Mouse (Mus musculus): Measurements from ENCODE around the gene Plpp7. TPM values are rescaled to one million over a fixed set of nuclear protein-coding genes. Genes with fewer than 3 reads are reported as not detected.

The Plpp7 gene
- total and polyA plus RNA-seq, 3 experiments: 0.25 TPM; not detected in 2

DNA sequence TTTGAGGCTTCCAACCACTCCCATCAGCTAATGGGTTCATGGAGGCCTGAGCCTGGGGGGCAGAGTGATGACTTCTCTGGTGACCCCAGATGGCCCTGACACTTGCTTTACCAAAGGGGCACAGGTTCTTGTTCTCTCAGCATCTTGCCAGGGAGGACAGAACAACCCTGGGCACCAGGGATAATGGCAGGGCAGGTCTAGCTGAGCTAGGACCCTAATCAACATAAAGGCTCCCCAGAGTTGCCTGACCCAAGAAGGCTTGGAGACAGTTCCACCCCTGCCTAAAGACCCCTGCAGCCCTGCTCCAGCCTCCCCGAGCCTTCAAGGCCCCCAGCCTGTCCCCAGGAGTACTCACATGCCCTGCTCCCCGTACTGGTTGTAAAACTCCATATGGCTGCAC, 13.1 kb upstream of the Plpp7 start:
- Histone ChIP-seq H3K27me3 (replicated peaks) (peaks cover 26% of the 10 kb centered on the region), H3K9ac (ENCODE audit: insufficient read depth, low read depth) (no peak overlapping the region), H3K79me2 (replicated peaks; ENCODE audit: control insufficient read depth, extremely low read depth, insufficient read depth, poor library complexity, severe bottlenecking) (no peaks in the 10 kb centered on the region), H3K27ac (ENCODE audit: insufficient read depth, low read depth) (no peak overlapping the region), H3K4me1 (ENCODE audit: control insufficient read depth in 1 of 2, insufficient read depth in 2 of 2) (peaks cover 12 to 37% of the 10 kb centered on the region in 2 experiments), H3K9me3 (replicated peaks; ENCODE audit: low read length) (peaks cover 9% of the 10 kb centered on the region), H3K4me3 (replicated peaks in 1 of 3; ENCODE audit: low read depth in 2 of 3, low read length in 2 of 3, poor library complexity in 1 of 3) (no peak overlapping the region), H3K36me3 (replicated peaks in 1 of 2; ENCODE audit: control insufficient read depth in 1 of 2, insufficient read depth in 1 of 2, low read length in 1 of 2) (no peaks in the 10 kb centered on the region), H3K4me2 (ENCODE audit: insufficient read depth, low read depth, poor library complexity, severe bottlenecking) (no peak overlapping the region)
- DNase-seq (ENCODE audit: extremely low read depth): no peak
- TF ChIP-seq E2F4 (IDR thresholded peaks at IDR 0.05; ENCODE audit: insufficient replicate concordance, low read depth, low read length): no peak
- TF ChIP-seq GABPA (IDR thresholded peaks at IDR 0.05; ENCODE audit: insufficient replicate concordance, low read depth, low read length): no peak
- TF ChIP-seq TCF12 (IDR thresholded peaks at IDR 0.05; ENCODE audit: low read depth, low read length): no peak
- TF ChIP-seq SMC3 (IDR thresholded peaks at IDR 0.05; ENCODE audit: low read depth, low read length): no peak
- no peak for TF ChIP-seq CTCF (conservative IDR thresholded peaks at IDR 0.05 in 1 of 2, IDR thresholded peaks at IDR 0.05 in 1 of 2; ENCODE audit: low read depth in 2 of 2, low read length in 2 of 2)
- TF ChIP-seq CHD1 (IDR thresholded peaks at IDR 0.05; ENCODE audit: low read depth, low read length): no peak
- TF ChIP-seq RAD21 (IDR thresholded peaks at IDR 0.05; ENCODE audit: low read depth, low read length): no peak
- no peak for TF ChIP-seq NRF1 (IDR thresholded peaks at IDR 0.05; ENCODE audit: low read depth, low read length)
- no peak for TF ChIP-seq PAX5 (IDR thresholded peaks at IDR 0.05; ENCODE audit: low read length)
- no peak for TF ChIP-seq ZKSCAN1 (IDR thresholded peaks at IDR 0.05; ENCODE audit: borderline replicate concordance, low read depth, low read length)
- no peak for TF ChIP-seq MYC (IDR thresholded peaks at IDR 0.05; ENCODE audit: low read depth, low read length)
- TF ChIP-seq MEF2A (IDR thresholded peaks at IDR 0.05; ENCODE audit: borderline replicate concordance, low read depth, low read length): no peak
- TF ChIP-seq MAFK (IDR thresholded peaks at IDR 0.05; ENCODE audit: insufficient replicate concordance, low read length): no peak
- no peak for TF ChIP-seq USF2 (conservative IDR thresholded peaks at IDR 0.05; ENCODE audit: low read depth, low read length)
- no peak for TF ChIP-seq HCFC1 (IDR thresholded peaks at IDR 0.05; ENCODE audit: low read depth, low read length)
- TF ChIP-seq ZC3H11A (IDR thresholded peaks at IDR 0.05; ENCODE audit: low read depth, low read length): no peak
- no peak for TF ChIP-seq MAX (IDR thresholded peaks at IDR 0.05; ENCODE audit: low read length)
- TF ChIP-seq POLR2A (IDR thresholded peaks at IDR 0.05; ENCODE audit: low read depth, low read length): no peak
- TF ChIP-seq RCOR1 (conservative IDR thresholded peaks at IDR 0.05; ENCODE audit: low read depth, low read length): no peak
- TF ChIP-seq ZNF384 (IDR thresholded peaks at IDR 0.05; ENCODE audit: low read depth, low read length): no peak
- in situ Hi-C loops (cut with MboI; ENCODE audit: low pct_ligation_motif_present, low pct_unique_long_range_greater_than_20kb, low sequenced_read_pairs): no loop called here
- dilution Hi-C loops (cut with MboI; ENCODE audit: extremely low pct_ligation_motif_present, extremely low pct_unique_long_range_greater_than_20kb, low sequenced_read_pairs): no loop called here

DNA sequence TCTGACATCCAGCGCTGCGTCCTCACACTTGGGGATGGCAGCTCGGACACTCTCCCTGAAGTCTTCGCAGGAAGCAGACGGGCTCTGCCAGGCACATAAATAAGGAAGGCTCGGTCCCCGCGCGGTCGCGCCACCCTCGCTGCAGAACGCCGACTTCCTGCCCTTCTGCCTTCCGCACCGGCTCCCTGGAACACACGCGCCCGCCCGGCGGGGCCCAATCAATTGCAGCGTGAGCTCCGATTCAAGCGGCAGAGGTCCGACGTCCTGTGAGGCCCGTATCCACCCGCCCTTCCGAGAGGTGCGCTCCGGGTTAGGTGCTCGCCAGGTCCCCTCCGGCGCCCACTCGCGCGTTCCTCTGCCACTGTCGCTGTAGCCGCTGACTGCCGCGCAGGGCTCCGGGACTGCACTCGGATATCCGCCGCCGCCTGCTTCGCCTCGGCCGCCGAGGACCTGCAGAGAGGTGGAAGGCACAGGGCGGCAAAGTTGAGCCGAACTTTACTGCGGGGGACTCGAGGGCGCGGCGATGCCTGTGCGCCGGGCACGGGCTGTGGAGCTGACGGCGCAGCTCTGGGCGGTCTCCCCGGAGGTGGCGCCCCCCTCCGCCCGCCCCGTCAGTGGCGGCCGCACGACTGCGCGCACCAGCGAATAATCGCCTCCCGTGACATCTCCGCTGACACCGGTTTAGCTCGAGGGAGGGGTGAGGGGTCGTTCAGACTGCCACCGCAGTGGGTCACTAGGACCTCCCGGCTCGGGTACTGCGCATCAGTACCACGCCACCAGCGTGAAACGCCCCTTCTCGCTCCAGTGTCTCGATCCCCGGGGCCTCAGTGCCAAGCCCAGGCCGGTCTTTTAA, 11.9 kb upstream of the Plpp7 start:
- dilution Hi-C loops (cut with MboI; ENCODE audit: extremely low pct_ligation_motif_present, extremely low pct_unique_long_range_greater_than_20kb, low sequenced_read_pairs) (no loop called here), in situ Hi-C loops (cut with MboI; ENCODE audit: low pct_ligation_motif_present, low pct_unique_long_range_greater_than_20kb, low sequenced_read_pairs) (no loop called here)
- Histone ChIP-seq H3K4me2 (ENCODE audit: insufficient read depth, low read depth, poor library complexity, severe bottlenecking) (peak overlapping the region; percentile 69; the same call in 1 of the 2 replicates), H3K9me3 (replicated peaks; ENCODE audit: low read length) (peaks cover 9% of the 10 kb centered on the region), H3K79me2 (replicated peaks; ENCODE audit: control insufficient read depth, extremely low read depth, insufficient read depth, poor library complexity, severe bottlenecking) (no peaks in the 10 kb centered on the region), H3K4me1 (ENCODE audit: control insufficient read depth in 1 of 2, insufficient read depth in 2 of 2) (peaks cover 12 to 32% of the 10 kb centered on the region in 2 experiments), H3K27ac (ENCODE audit: insufficient read depth, low read depth) (no peak overlapping the region), H3K4me3 (replicated peaks in 1 of 3; ENCODE audit: low read depth in 2 of 3, low read length in 2 of 3, poor library complexity in 1 of 3) (no peak overlapping the region), H3K36me3 (replicated peaks in 1 of 2; ENCODE audit: control insufficient read depth in 1 of 2, insufficient read depth in 1 of 2, low read length in 1 of 2) (no peaks in the 10 kb centered on the region), H3K27me3 (replicated peaks) (peaks cover 35% of the 10 kb centered on the region), H3K9ac (ENCODE audit: insufficient read depth, low read depth) (no peak overlapping the region)
- TF ChIP-seq ELF1 (IDR thresholded peaks at IDR 0.05; ENCODE audit: low read depth, low read length) (no peak), MAX (IDR thresholded peaks at IDR 0.05; ENCODE audit: low read length) (no peak), USF2 (conservative IDR thresholded peaks at IDR 0.05; ENCODE audit: low read depth, low read length) (no peak), CTCF (conservative IDR thresholded peaks at IDR 0.05 in 1 of 2, IDR thresholded peaks at IDR 0.05 in 1 of 2; ENCODE audit: low read depth in 2 of 2, low read length in 2 of 2) (no peak), TCF12 (IDR thresholded peaks at IDR 0.05; ENCODE audit: low read depth, low read length) (no peak), KAT2A (IDR thresholded peaks at IDR 0.05; ENCODE audit: insufficient replicate concordance, low read length) (no peak)
- no peak for DNase-seq (ENCODE audit: extremely low read depth)

All from CH12.LX (cell line).